Mouse (Mus musculus): ENCODE results near the gene Abhd16b. TPM values are rescaled to one million over a fixed set of nuclear protein-coding genes. Genes with fewer than 3 reads are reported as not detected.

Gene Abhd16b
- polyA plus RNA-seq, 1 experiment: not detected

- no peak for TF ChIP-seq GATA1 (IDR thresholded peaks at IDR 0.05; ENCODE audit: low read length)
These were observed 16.2 kb downstream of the Abhd16b start for GRCm38 (mm10) chr2:181509191-181509590.

- no peak for TF ChIP-seq GATA1 (IDR thresholded peaks at IDR 0.05; ENCODE audit: low read length)
These were observed 18.2 kb downstream of the Abhd16b start for GRCm38 (mm10) chr2:181511231-181511630.

GRCm38 (mm10) chr2:181519201-181519600, 26.2 kb downstream of the Abhd16b start:
- TF ChIP-seq GATA1 (IDR thresholded peaks at IDR 0.05; ENCODE audit: low read length): no peak

- no peak for TF ChIP-seq GATA1 (IDR thresholded peaks at IDR 0.05; ENCODE audit: low read length)
These were observed 27.3 kb downstream of the Abhd16b start, which contains the start of gene Dnajc5 for GRCm38 (mm10) chr2:181520118-181520935. Gene Dnajc5 (plus strand): TSS chr2:181520485.

GRCm38 (mm10) chr2:181520936-181521227, 27.9 kb downstream of the Abhd16b start:
- no peak for TF ChIP-seq GATA1 (IDR thresholded peaks at IDR 0.05; ENCODE audit: low read length)

- TF ChIP-seq GATA1 (IDR thresholded peaks at IDR 0.05; ENCODE audit: low read length): no peak
These were observed 28.5 kb downstream of the Abhd16b start for GRCm38 (mm10) chr2:181521491-181521890.

- no peak for TF ChIP-seq GATA1 (IDR thresholded peaks at IDR 0.05; ENCODE audit: low read length)
These were observed 29.8 kb downstream of the Abhd16b start for GRCm38 (mm10) chr2:181522811-181523210.

- TF ChIP-seq GATA1 (IDR thresholded peaks at IDR 0.05; ENCODE audit: low read length): no peak
These were observed 32.5 kb downstream of the Abhd16b start for GRCm38 (mm10) chr2:181525526-181525925.

- no peak for TF ChIP-seq GATA1 (IDR thresholded peaks at IDR 0.05; ENCODE audit: low read length)
These were observed 36.1 kb downstream of the Abhd16b start for GRCm38 (mm10) chr2:181529076-181529475.

- TF ChIP-seq GATA1 (IDR thresholded peaks at IDR 0.05; ENCODE audit: low read length): no peak
These were observed 39.6 kb downstream of the Abhd16b start for GRCm38 (mm10) chr2:181532589-181532988.

- no peak for TF ChIP-seq GATA1 (IDR thresholded peaks at IDR 0.05; ENCODE audit: low read length)
These were observed 43.4 kb downstream of the Abhd16b start for GRCm38 (mm10) chr2:181536410-181536809.

- no peak for TF ChIP-seq GATA1 (IDR thresholded peaks at IDR 0.05; ENCODE audit: low read length)
These were observed 44.5 kb downstream of the Abhd16b start for GRCm38 (mm10) chr2:181537444-181538047.

GRCm38 (mm10) chr2:181541761-181542380, 48.9 kb downstream of the Abhd16b start:
- TF ChIP-seq GATA1 (IDR thresholded peaks at IDR 0.05; ENCODE audit: low read length): no peak

Other genes with a start within 250 kb of the Abhd16b start
- gene Gmeb2, start 205.2 kb upstream of the Abhd16b start, polyA plus RNA-seq (2012): 10.8 and 19.1 TPM in 2 replicates
- gene Stmn3, start 178.7 kb upstream of the Abhd16b start, polyA plus RNA-seq (2012): not detected in 2 replicates
- gene Rtel1, start 173.5 kb upstream of the Abhd16b start, polyA plus RNA-seq (2012): 25.1 and 35.5 TPM in 2 replicates
- gene Zgpat, start 128.3 kb upstream of the Abhd16b start, polyA plus RNA-seq (2012): 36.5 and 42.9 TPM in 2 replicates
- gene Arfrp1, start 127.8 kb upstream of the Abhd16b start, polyA plus RNA-seq (2012): 21.7 and 25.2 TPM in 2 replicates
- 17.7 and 30.2 TPM in 2 replicates for gene Lime1, start 113.1 kb upstream of the Abhd16b start, polyA plus RNA-seq (2012)
- gene Zbtb46, start 33.8 kb upstream of the Abhd16b start, polyA plus RNA-seq (2012): 0.11 and 0.22 TPM in 2 replicates
- 31.1 and 70.5 TPM in 2 replicates for gene Tpd52l2, start 3.9 kb downstream of the Abhd16b start, polyA plus RNA-seq (2012)
- gene Dnajc5, start 27.3 kb downstream of the Abhd16b start, polyA plus RNA-seq (2012): 27.9 and 31.8 TPM in 2 replicates
- 71.6 and 72.0 TPM in 2 replicates for gene Uckl1, start 91.7 kb downstream of the Abhd16b start, polyA plus RNA-seq (2012)
- gene Prpf6, start 98.7 kb downstream of the Abhd16b start, polyA plus RNA-seq (2012): 25.6 and 26.6 TPM in 2 replicates
- 82.6 and 93.4 TPM in 2 replicates for gene Zfp512b, start 99.6 kb downstream of the Abhd16b start, polyA plus RNA-seq (2012)
- gene Samd10, start 106.0 kb downstream of the Abhd16b start, polyA plus RNA-seq (2012): 2.2 and 2.4 TPM in 2 replicates
- not detected in 2 replicates for gene Gm29797, start 163.8 kb downstream of the Abhd16b start, polyA plus RNA-seq (2012)
- 0.05 TPM in 1 of 2 replicates, not detected in the other for gene Sox18, start 178.4 kb downstream of the Abhd16b start, polyA plus RNA-seq (2012)
- not detected in 2 replicates for gene Tcea2, start 187.1 kb downstream of the Abhd16b start, polyA plus RNA-seq (2012)
- 20.0 and 25.5 TPM in 2 replicates for gene Rgs19, start 200.8 kb downstream of the Abhd16b start, polyA plus RNA-seq (2012)
- gene Lkaaear1, start 205.2 kb downstream of the Abhd16b start, polyA plus RNA-seq (2012): not detected in 2 replicates
- not detected in 2 replicates for gene Oprl1, start 221.8 kb downstream of the Abhd16b start, polyA plus RNA-seq (2012)

Data from G1E-ER4 (cell line).